Mouse (Mus musculus): ENCODE data around the gene Afm.

Afm gene

GRCm38 (mm10) chr5:90518356-90519100, at the start of gene Afm:
Afm (plus strand) TSS chr5:90518932.
- no peak for DNase-seq

GRCm38 (mm10) chr5:90470836-90471235, 47.9 kb upstream of the Afm start:
- no peak for DNase-seq

GRCm38 (mm10) chr5:90473902-90474301, 44.8 kb upstream of the Afm start:
- DNase-seq = no peak

GRCm38 (mm10) chr5:90474369-90474768, 44.4 kb upstream of the Afm start:
- DNase-seq = no peak

- no peak for DNase-seq
Measured at GRCm38 (mm10) chr5:90476741-90477140, 42.0 kb upstream of the Afm start.

- DNase-seq = no peak
Measured at GRCm38 (mm10) chr5:90477308-90478140, 41.2 kb upstream of the Afm start.

GRCm38 (mm10) chr5:90478886-90479285, 39.8 kb upstream of the Afm start:
- no peak for DNase-seq

GRCm38 (mm10) chr5:90485597-90485996, 33.1 kb upstream of the Afm start:
- DNase-seq = no peak

- DNase-seq = no peak
Measured at GRCm38 (mm10) chr5:90488323-90488722, 30.4 kb upstream of the Afm start.

- DNase-seq = no peak
Measured at GRCm38 (mm10) chr5:90490518-90490917, 28.2 kb upstream of the Afm start, which contains the start of gene Afp. Afp (plus strand) TSS chr5:90490737.

GRCm38 (mm10) chr5:90492440-90492839, 26.3 kb upstream of the Afm start:
- peak; percentile 58 to 61 for DNase-seq

GRCm38 (mm10) chr5:90494308-90494707, 24.4 kb upstream of the Afm start:
- DNase-seq = no peak

- no peak for DNase-seq
Measured at GRCm38 (mm10) chr5:90499509-90499908, 19.2 kb upstream of the Afm start.

- peak; percentile 81 to 83 for DNase-seq
Measured at GRCm38 (mm10) chr5:90500714-90501113, 18.0 kb upstream of the Afm start.

GRCm38 (mm10) chr5:90501752-90502151, 17.0 kb upstream of the Afm start:
- DNase-seq = no peak

GRCm38 (mm10) chr5:90504742-90505141, 14.0 kb upstream of the Afm start:
- no peak for DNase-seq

GRCm38 (mm10) chr5:90506507-90506906, 12.2 kb upstream of the Afm start:
- DNase-seq = no peak

- DNase-seq = no peak
Measured at GRCm38 (mm10) chr5:90507411-90507949, 11.3 kb upstream of the Afm start.

GRCm38 (mm10) chr5:90509828-90510592, 8.7 kb upstream of the Afm start:
- DNase-seq = no peak

- no peak for DNase-seq
Measured at GRCm38 (mm10) chr5:90512288-90512955, 6.3 kb upstream of the Afm start.

GRCm38 (mm10) chr5:90515561-90515960, 3.2 kb upstream of the Afm start:
- no peak for DNase-seq

- no peak for DNase-seq
Measured at GRCm38 (mm10) chr5:90551191-90551590, 32.5 kb downstream of the Afm start.

Data from B cell, adult 2 months (primary cell).